Mouse (Mus musculus) cerebellum, postnatal 36 days (tissue): ENCODE measurements around the gene Unc13a.
A peak's percentile ranks its signal among the peaks of the same experiment; 100 is the strongest.

Source experiments
- DNase-seq, 2 experiments: peaks; one replicate each; pipeline ENCODE4 v3.0.0; 2021 to 2022; ENCODE audit warnings: mixed read lengths in 2 of 2

Unc13a gene

GRCm38 (mm10) chr8:71686143-71686734 lies 14.7 kb upstream of the Unc13a start:
- no peak for DNase-seq

DNA sequence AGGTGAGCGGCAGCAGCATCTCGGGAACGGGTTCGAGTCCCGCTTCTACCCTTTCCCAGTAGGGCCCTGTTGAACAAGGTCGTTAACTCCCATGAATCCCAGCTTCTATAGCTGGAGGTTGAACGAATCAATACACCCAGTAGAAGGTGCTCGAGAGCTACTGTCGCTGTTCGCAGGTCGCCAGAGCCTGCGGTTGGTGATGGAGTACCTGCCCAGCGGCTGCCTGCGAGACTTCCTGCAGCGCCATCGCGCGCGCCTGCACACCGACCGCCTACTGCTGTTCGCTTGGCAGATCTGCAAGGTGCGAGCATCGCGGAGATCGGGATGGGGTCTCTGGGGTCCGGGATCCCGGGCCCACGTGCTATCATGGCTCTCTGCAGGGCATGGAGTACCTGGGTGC lies 14.0 kb upstream of the Unc13a start:
- DNase-seq: no peak

GRCm38 (mm10) chr8:71684701-71685100 lies 13.1 kb upstream of the Unc13a start:
- no peak for DNase-seq

DNA sequence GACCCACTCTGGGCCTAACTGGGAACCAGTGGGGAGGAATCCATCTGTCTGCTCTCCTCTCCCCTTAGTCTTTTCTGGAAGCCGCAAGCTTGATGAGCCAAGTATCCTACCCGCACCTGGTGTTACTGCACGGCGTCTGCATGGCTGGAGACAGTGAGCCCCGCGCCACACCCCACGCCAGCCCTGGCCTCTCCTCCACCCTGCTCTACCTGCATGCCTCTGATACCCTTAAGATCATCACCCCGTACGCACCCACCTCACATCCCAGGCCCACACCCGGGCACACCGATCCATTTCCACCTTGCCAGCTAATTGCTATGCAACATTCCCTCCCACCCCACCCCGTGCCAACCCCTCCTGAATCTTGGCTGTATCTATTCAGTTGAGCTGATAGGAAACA lies 11.3 kb upstream of the Unc13a start:
- DNase-seq: no peak

- no peak for DNase-seq
These were observed 9.9 kb upstream of the Unc13a start for GRCm38 (mm10) chr8:71681369-71681915.

DNA sequence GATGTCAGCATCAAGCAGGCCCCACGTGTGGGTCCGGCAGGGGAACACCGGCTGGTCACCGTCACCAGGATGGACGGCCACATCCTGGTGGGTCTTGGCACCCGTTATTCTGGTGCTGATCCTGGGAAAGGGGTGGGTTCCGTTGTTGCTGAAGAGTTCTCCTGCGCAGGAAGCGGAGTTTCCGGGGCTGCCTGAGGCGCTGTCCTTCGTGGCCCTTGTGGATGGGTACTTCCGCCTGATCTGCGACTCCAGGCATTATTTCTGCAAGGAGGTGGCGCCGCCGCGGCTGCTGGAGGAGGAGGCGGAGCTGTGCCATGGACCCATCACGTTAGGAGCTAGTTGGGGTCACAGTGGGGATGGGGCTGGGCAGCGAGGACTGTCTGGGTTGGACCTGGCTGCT lies 8.9 kb upstream of the Unc13a start:
- no peak for DNase-seq

- peak in 1 of 2 experiments; percentile 63 for DNase-seq
These were observed 8.1 kb upstream of the Unc13a start for GRCm38 (mm10) chr8:71679550-71680168.

- no peak for DNase-seq
These were observed 7.6 kb upstream of the Unc13a start for GRCm38 (mm10) chr8:71679116-71679515.

DNA sequence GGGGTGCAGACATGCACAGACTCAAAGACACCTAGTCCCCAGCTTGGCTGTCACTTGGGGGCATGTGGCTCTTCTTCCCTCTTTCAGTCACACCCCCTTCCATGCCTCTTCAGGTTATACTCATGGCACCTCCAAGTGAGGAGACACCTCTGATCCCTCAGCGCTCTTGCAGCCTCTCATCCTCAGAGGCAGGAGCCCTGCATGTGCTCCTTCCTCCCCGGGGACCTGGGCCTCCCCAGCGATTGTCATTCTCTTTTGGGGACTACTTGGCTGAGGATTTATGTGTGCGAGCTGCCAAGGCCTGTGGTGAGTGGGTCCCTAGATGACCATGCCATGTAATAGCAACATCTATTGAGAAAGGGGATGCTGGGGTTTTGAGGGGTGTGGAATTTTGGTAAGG lies 6.7 kb upstream of the Unc13a start:
- DNase-seq: no peak

- DNase-seq: no peak
These were observed 6.0 kb upstream of the Unc13a start for GRCm38 (mm10) chr8:71677555-71677954.

GRCm38 (mm10) chr8:71676803-71677202 lies 5.2 kb upstream of the Unc13a start:
- no peak for DNase-seq

DNA sequence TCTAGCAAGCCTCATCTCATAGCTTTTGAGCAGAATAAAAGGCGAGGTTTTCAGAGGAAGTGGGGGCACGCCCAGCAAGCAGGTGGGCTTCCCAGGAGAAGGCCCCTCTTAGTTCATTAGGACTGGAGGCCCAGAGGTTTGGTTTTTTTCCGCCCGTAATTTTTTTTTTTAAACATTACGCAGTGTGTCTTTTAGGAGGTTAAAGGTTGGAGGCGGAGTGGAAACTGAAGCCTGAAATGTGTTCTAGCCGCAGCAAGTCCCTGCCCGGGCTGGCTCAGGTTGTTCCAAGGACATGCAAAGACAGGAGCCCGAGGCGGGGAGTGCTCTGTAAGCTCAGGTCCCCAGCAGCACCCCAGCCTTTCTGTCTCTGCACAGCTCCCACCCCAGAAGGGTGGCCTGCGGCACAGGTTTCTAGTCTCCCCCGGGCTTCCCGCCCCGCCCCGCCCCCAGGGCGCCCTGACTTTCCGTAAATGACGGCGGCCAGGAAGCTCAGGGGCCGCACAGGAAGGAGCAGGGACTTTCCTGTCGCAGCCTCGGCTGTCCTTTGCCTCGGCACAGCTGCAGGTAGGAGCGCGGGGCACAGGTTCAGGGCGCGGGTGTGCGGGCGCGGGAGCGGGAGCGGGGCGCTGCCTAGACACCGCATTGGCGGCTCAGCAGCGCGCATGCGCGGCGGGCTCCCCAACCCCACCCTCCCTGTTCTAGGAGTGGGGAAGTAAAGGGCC lies 4.6 kb upstream of the Unc13a start, which contains the start of gene Jak3:
TSS of gene Jak3 (plus strand) at position 277 of the 722 bp plus-strand sequence.
- peak; percentile 70 to 76 for DNase-seq

GRCm38 (mm10) chr8:71675456-71676019 lies 4.0 kb upstream of the Unc13a start:
- DNase-seq: no peak

GRCm38 (mm10) chr8:71674071-71674470 lies 2.5 kb upstream of the Unc13a start:
- DNase-seq: no peak

- no peak for DNase-seq
These were observed 695 bp upstream of the Unc13a start for GRCm38 (mm10) chr8:71672168-71672735.

DNA sequence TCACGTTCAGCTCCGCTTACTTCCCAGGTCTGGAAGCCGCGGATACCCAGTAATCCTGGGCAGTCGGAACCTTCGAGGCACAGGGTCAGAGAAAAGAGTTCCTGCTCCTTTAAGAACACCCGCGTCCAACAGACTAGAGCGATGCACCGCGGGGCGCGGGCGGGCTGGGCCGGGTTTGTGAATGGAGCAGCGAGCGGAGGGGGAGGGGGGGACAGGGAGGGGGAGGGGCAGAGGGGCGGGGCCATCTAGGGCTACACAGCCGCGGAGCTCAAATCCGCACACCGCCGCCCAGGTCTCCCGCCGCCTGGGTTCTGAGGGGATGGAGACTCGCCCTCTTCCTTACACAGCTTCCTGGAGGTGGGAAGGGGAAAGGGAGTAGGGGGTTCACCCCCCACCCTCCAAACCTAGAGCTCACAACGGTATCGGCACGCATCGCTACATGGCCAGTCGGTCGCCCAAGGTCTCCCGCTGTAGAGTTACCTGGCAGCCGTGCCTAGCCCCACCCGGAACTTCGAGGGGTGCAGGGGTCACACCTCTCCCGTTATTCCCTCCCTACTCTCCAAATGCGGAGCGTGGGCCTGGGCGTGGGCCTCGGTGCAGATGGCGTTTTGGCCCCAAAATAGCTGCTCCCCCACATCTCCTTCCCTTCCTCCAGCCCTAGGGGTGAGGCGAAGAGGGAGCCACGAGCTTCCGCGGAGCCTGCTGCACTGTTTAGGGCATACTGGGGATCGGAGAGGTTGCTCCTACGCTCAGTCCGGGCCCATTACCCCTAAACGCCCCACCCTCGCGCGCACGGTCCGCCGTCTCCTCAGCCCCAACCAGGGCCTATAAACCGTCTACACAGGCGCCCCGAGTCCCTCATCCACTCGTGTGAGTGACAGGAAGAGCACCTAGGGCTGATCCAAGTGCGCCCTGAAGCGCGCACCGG lies 672 bp downstream of the Unc13a start:
- peak; percentile 83 to 87 for DNase-seq

- DNase-seq: no peak
These were observed 1.4 kb downstream of the Unc13a start for GRCm38 (mm10) chr8:71670198-71670597.

DNA sequence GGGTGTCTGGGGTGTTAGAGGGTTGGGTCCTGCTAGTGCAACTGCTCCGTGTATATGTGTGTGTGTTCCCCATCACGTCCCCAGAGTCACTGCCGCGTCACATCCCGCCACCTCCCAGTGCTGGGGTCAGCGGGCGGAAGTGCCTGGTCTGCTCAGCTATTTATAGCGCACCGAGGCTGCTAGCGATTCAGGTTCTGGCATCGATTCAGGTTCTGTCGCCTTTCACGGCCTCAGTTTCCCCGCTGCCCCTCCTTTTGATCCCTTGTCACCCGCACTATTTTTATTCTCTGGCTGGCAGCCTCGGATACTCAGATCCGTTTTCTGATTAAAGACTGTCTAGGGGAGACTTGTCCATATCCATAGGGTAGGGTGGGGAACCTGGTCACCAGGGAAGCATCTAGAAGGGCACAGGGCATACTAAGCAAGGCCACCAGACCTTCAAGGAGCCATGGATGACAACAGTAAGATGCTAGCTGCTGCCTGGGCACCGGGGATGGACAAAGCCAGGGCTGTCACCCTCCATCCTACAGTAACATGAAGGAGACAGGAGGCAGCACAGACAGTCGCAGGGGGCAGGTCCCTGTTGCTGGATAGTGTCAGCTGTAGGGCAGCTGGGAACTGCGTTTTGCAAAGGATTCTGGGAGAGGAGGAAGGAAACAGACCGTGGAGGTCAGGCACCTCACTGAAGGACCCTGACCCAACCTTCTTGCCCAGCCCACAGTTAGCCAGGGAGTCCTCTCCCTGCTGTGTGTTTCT lies 3.2 kb downstream of the Unc13a start:
- DNase-seq: peak in 1 of 2 experiments; percentile 41

GRCm38 (mm10) chr8:71667256-71667655 lies 4.3 kb downstream of the Unc13a start:
- no peak for DNase-seq

DNA sequence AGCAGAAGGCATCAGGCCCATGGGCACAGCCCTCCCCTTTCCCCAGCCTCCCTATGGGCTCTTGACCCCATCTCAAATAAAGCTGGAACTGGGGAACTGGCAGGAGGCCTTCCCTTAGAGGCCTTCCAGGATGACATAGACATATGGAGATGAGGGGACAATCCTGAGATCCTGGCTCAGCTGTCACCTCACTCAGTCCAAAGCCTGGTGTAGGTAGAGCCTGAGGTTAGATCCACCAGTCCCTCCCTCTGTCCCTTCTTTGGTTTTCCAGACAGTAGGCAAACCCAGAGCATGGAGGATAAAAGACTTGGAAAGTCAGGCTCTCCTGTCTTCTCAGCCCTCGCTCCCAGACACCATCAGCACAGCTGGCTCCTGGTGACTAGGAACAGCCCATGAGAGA lies 4.7 kb downstream of the Unc13a start:
- DNase-seq: no peak
